Mouse (Mus musculus) kidney, embryonic 14.5 days (tissue): ENCODE data around the gene Clip2. TPM values are rescaled to one million over a fixed set of nuclear protein-coding genes. Genes with fewer than 3 reads are reported as not detected.

ENCODE experiments used
- ATAC-seq: fragments of 200-750 bp; cut with Nextera tagmentation; 2 replicates; pipeline ENCODE4 v1.8.0; 2017; ENCODE audit warnings: moderate number of reproducible peaks, mild to moderate bottlenecking, moderate TSS enrichment, moderate library complexity; ENCODE audit not compliant: low FRiP score, low TSS enrichment
- H3K27ac ChIP-seq: fragments of 300-500 bp; sonication (generic); 2 replicates; pipeline ENCODE4 v1.5.1; 2014; ENCODE audit warnings: low read depth, mild to moderate bottlenecking, low read length, moderate library complexity, mixed read lengths
- H3K27me3 ChIP-seq: fragments of 300-500 bp; sonication (generic); 2 replicates; pipeline ENCODE4 v1.6.1; 2014; ENCODE audit warnings: mild to moderate bottlenecking, low read length; ENCODE audit not compliant: control insufficient read depth, insufficient read depth
- H3K36me3 ChIP-seq: fragments of 300-500 bp; sonication (generic); 2 replicates; pipeline ENCODE4 v1.6.1; 2014; ENCODE audit warnings: low read length, mixed read lengths; ENCODE audit not compliant: control insufficient read depth, insufficient read depth
- H3K4me1 ChIP-seq: fragments of 300-500 bp; sonication (generic); 2 replicates; pipeline ENCODE4 v1.6.1; 2014; ENCODE audit warnings: low read length, mixed read lengths; ENCODE audit not compliant: control insufficient read depth, insufficient read depth
- H3K4me2 ChIP-seq: fragments of 300-500 bp; sonication (generic); replicated peaks from 2 replicates; pipeline ENCODE4 v1.6.1; 2014; ENCODE audit warnings: low read depth, mild to moderate bottlenecking, low read length
- H3K4me3 ChIP-seq: fragments of 300-500 bp; sonication (generic); 2 replicates; pipeline ENCODE4 v1.5.1; 2014; ENCODE audit warnings: mild to moderate bottlenecking, low read length
- H3K9ac ChIP-seq: fragments of 300-500 bp; sonication (generic); 2 replicates; pipeline ENCODE4 v1.6.1; 2014; ENCODE audit warnings: low read depth, mild to moderate bottlenecking, low read length, moderate library complexity
- H3K9me3 ChIP-seq: fragments of 300-500 bp; sonication (generic); 2 replicates; pipeline ENCODE4 v1.6.1; 2016; ENCODE audit warnings: low read length; ENCODE audit not compliant: control insufficient read depth
- WGBS: fragments of 180-500 bp; shearing (Covaris S2); extraction: QIAGEN DNeasy Blood & Tissue Kit; methylation state at CpG from one replicate; pipeline ENCODE4 v1.1.7; 2014; 5-methylcytosine and 5-hydroxymethylcytosine counted together
- polyA plus RNA-seq: library from polyadenylated mRNA; unstranded; fragments of >200 nt; fragmentation: Nextera tagmentation; extraction: Ambion mirVana; gene quantifications from 2 replicates; pipeline ENCODE4 v1.2.1, GENCODE M21; 2014

Clip2 gene
- polyA plus RNA-seq, 1 experiment from 2014 or later, result 4.4 TPM

DNA sequence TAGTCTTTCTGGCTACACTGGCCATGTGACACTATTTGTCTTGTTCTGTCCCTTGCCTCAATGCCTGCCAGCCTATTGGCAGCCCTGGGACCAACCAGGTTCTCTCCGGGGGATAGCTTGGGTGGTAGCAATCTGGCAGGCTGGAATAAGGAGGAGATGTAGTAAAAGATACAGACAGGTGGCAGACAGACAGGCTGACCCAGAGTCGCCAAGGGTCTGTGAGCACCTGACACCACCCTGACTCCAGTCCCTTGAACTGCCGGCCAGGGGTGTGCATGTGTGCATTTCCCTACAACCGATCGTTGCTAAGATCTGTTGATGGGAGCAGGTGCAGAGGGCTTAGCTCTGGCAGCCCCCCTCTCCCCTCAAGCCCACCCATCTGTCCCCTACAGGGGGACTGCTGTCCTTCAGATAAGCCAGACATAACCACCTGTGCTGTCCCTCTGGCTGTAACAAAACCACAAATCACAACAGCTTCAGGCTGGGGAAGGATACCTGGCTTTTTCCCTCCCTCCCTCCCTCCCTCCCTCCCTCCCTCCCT lies 44.3 kb downstream of the Clip2 start:
- Histone ChIP-seq H3K36me3 (peaks cover 38% of the 10 kb centered on the region), H3K27me3 (no peaks in the 10 kb centered on the region), H3K4me3 (no peak overlapping the region), H3K4me2 (no peak overlapping the region), H3K27ac (no peak overlapping the region), H3K9ac (no peak overlapping the region), H3K4me1 (no peaks in the 10 kb centered on the region), H3K9me3 (no peaks in the 10 kb centered on the region)
- ATAC-seq, result no peak
- 68% methylated on average over 5 of the region's 5 CpGs for WGBS

DNA sequence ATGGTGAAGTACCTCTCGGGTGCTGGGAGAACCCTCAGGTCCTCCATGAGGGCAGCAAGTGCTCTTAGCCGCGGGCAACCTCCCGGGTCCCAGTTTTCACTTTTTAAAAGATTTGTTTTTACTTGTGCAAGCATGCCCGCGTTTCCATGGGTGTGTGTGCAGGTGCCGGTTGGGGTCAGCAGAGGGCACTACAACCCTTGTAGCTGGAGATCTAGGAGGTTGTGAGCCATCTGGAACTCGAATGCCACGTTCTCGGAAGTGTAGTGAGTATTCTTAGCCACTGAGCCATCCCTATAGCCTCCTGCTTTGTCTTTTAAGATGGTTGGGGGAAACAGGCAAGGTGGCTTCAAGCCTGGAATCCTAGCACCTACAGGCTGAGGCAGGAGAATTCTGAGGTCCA lies 44.9 kb downstream of the Clip2 start:
- no peaks in the 10 kb centered on the region for H3K4me1 ChIP-seq
- 24% methylated on average over 10 of the region's 10 CpGs for WGBS
- peaks cover 44% of the 10 kb centered on the region for H3K36me3 ChIP-seq
- H3K4me2 ChIP-seq, result no peak overlapping the region
- H3K27ac ChIP-seq, result no peak overlapping the region
- no peak overlapping the region for H3K9ac ChIP-seq
- ATAC-seq, result no peak
- no peaks in the 10 kb centered on the region for H3K9me3 ChIP-seq
- no peaks in the 10 kb centered on the region for H3K27me3 ChIP-seq
- H3K4me3 ChIP-seq, result no peak overlapping the region

- H3K36me3 ChIP-seq, result peaks cover 45% of the 10 kb centered on the region
- H3K27ac ChIP-seq, result no peak overlapping the region
- H3K4me2 ChIP-seq, result no peak overlapping the region
- no peaks in the 10 kb centered on the region for H3K9me3 ChIP-seq
- 82% methylated on average over 9 of the region's 9 CpGs for WGBS
- ATAC-seq, result no peak
- H3K9ac ChIP-seq, result no peak overlapping the region
- no peaks in the 10 kb centered on the region for H3K27me3 ChIP-seq
- no peaks in the 10 kb centered on the region for H3K4me1 ChIP-seq
- no peak overlapping the region for H3K4me3 ChIP-seq
These were observed 46.4 kb downstream of the Clip2 start for GRCm38 (mm10) chr5:134505810-134506292.

GRCm38 (mm10) chr5:134502591-134502990 lies 49.6 kb downstream of the Clip2 start:
- Histone ChIP-seq H3K27me3 (no peaks in the 10 kb centered on the region), H3K36me3 (peaks cover 35% of the 10 kb centered on the region), H3K27ac (no peak overlapping the region), H3K4me3 (no peak overlapping the region), H3K4me1 (no peaks in the 10 kb centered on the region), H3K9me3 (no peaks in the 10 kb centered on the region), H3K9ac (no peak overlapping the region), H3K4me2 (no peak overlapping the region)
- 95% methylated on average over 18 of the region's 18 CpGs for WGBS
- no peak for ATAC-seq

GRCm38 (mm10) chr5:134501453-134501852 lies 50.8 kb downstream of the Clip2 start:
- no peaks in the 10 kb centered on the region for H3K4me1 ChIP-seq
- H3K9me3 ChIP-seq, result no peaks in the 10 kb centered on the region
- WGBS, result 82% methylated on average over 9 of the region's 9 CpGs
- ATAC-seq, result no peak
- H3K27me3 ChIP-seq, result no peaks in the 10 kb centered on the region
- peaks cover 42% of the 10 kb centered on the region for H3K36me3 ChIP-seq
- no peak overlapping the region for H3K27ac ChIP-seq
- no peak overlapping the region for H3K9ac ChIP-seq
- H3K4me2 ChIP-seq, result no peak overlapping the region
- no peak overlapping the region for H3K4me3 ChIP-seq

DNA sequence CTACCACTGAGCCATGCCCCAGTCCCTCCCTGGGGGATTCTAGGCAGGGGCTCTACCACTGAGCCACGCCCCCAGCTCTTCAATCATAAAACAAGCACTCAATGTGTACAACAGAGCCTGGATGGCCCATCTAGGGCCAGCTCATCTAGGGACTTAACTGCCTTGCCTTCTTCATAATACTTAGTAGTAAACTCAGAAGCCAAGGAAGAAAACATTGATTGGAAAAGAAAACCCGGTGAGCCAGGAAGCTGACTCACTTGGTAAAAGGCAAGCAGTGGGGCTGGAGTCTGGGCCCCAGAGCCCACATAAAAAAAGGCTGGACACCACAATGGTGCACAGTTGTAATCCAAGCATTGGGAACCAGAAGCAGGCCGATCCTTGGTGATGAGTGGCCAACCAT lies 51.6 kb downstream of the Clip2 start:
- H3K27ac ChIP-seq, result no peak overlapping the region
- peaks cover 44% of the 10 kb centered on the region for H3K36me3 ChIP-seq
- no peaks in the 10 kb centered on the region for H3K4me1 ChIP-seq
- H3K27me3 ChIP-seq, result no peaks in the 10 kb centered on the region
- 92% methylated on average over 3 of the region's 3 CpGs for WGBS
- ATAC-seq, result no peak
- no peaks in the 10 kb centered on the region for H3K9me3 ChIP-seq
- H3K9ac ChIP-seq, result no peak overlapping the region
- no peak overlapping the region for H3K4me2 ChIP-seq
- H3K4me3 ChIP-seq, result no peak overlapping the region

- H3K36me3 ChIP-seq, result peaks cover 45% of the 10 kb centered on the region
- no peak overlapping the region for H3K4me3 ChIP-seq
- no peak for ATAC-seq
- H3K27me3 ChIP-seq, result no peaks in the 10 kb centered on the region
- no peak overlapping the region for H3K9ac ChIP-seq
- H3K4me1 ChIP-seq, result no peaks in the 10 kb centered on the region
- 73% methylated on average over 4 of the region's 4 CpGs for WGBS
- H3K4me2 ChIP-seq, result no peak overlapping the region
- H3K9me3 ChIP-seq, result no peaks in the 10 kb centered on the region
- no peak overlapping the region for H3K27ac ChIP-seq
These were observed 52.2 kb downstream of the Clip2 start for GRCm38 (mm10) chr5:134500062-134500461.

DNA sequence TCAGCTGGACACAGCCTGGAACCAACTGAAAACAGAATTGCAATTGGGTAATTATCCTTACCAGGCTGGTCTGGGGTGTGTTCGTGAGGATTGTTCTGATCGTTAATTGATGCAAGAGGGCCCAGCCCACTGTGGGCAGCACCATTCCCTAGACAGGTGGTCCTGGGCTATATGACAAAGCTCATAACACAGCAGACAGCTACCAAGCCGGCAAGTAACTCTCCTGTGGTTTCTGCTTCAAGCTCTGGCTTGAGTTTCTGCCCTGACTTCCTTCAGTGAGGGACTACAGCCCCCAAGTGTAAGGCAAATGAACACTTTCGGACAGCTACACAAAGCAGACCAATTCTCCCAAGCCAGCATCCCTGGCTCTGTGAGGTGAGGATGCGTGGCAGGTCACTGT lies 55.2 kb downstream of the Clip2 start:
- Histone ChIP-seq H3K9ac (no peak overlapping the region), H3K36me3 (peaks cover 40% of the 10 kb centered on the region), H3K4me2 (no peak overlapping the region), H3K9me3 (no peaks in the 10 kb centered on the region), H3K4me3 (no peak overlapping the region), H3K4me1 (no peaks in the 10 kb centered on the region), H3K27me3 (no peaks in the 10 kb centered on the region), H3K27ac (no peak overlapping the region)
- WGBS, result 96% methylated on average over 5 of the region's 5 CpGs
- ATAC-seq, result no peak

DNA sequence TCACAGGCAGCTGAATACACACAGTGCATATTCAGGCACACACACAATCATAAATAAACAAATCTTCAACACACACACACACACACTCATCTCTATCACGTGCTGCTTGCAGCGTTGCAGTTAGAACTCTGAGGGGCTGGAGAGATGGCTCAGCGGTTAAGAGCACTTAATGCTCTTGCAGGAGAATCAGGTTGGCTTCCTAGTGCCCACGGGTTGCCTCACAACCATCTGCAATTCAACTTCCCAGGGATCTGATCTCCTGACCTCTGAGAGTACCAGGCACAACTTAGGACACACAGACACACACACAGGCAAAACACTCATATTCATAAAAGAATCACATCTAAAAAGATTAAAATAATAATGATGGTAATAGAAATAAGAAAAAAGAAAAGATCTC lies 56.4 kb downstream of the Clip2 start:
- Histone ChIP-seq H3K4me2 (no peak overlapping the region), H3K36me3 (peaks cover 37% of the 10 kb centered on the region), H3K9ac (no peak overlapping the region), H3K9me3 (no peaks in the 10 kb centered on the region), H3K4me1 (no peaks in the 10 kb centered on the region), H3K27me3 (no peaks in the 10 kb centered on the region), H3K27ac (no peak overlapping the region), H3K4me3 (no peak overlapping the region)
- no peak for ATAC-seq
- WGBS, result 90% methylated on average over 4 of the region's 4 CpGs
